Mouse (Mus musculus): ENCODE data around the gene Ccdc107. TPM values are rescaled to one million over a fixed set of nuclear protein-coding genes. Genes with fewer than 3 reads are reported as not detected.

Gene Ccdc107
- total RNA-seq, 2 experiments from 2014 or later: 49.7 to 58.0 TPM

- DNase-seq (ENCODE audit: low spot score in 2 of 2): no peak
Observed at GRCm38 (mm10) chr4:43511675-43512454, 19.2 kb downstream of the Ccdc107 start.

- no peak for DNase-seq (ENCODE audit: low spot score in 2 of 2)
Observed at GRCm38 (mm10) chr4:43512653-43513052, 20.0 kb downstream of the Ccdc107 start.

- DNase-seq (ENCODE audit: low spot score in 2 of 2): no peak
Observed at GRCm38 (mm10) chr4:43513300-43513699, 20.6 kb downstream of the Ccdc107 start.

- DNase-seq (ENCODE audit: low spot score in 2 of 2): no peak
Observed at GRCm38 (mm10) chr4:43513791-43514190, 21.1 kb downstream of the Ccdc107 start.

GRCm38 (mm10) chr4:43515764-43516708 lies 23.3 kb downstream of the Ccdc107 start:
- no peak for DNase-seq (ENCODE audit: low spot score in 2 of 2)

- DNase-seq (ENCODE audit: low spot score in 2 of 2): no peak
Observed at GRCm38 (mm10) chr4:43519551-43519950, 26.9 kb downstream of the Ccdc107 start.

GRCm38 (mm10) chr4:43519956-43520355 lies 27.3 kb downstream of the Ccdc107 start:
- peak; percentile 88 to 91 for DNase-seq (ENCODE audit: low spot score in 2 of 2)

GRCm38 (mm10) chr4:43527880-43528279 lies 35.2 kb downstream of the Ccdc107 start:
- DNase-seq (ENCODE audit: low spot score in 2 of 2): no peak

- no peak for DNase-seq (ENCODE audit: low spot score in 2 of 2)
Observed at GRCm38 (mm10) chr4:43528487-43528886, 35.8 kb downstream of the Ccdc107 start.

GRCm38 (mm10) chr4:43530081-43530501 lies 37.4 kb downstream of the Ccdc107 start:
- no peak for DNase-seq (ENCODE audit: low spot score in 2 of 2)

GRCm38 (mm10) chr4:43530581-43530980 lies 37.9 kb downstream of the Ccdc107 start:
- DNase-seq (ENCODE audit: low spot score in 2 of 2): peak; percentile 78 to 83

- DNase-seq (ENCODE audit: low spot score in 2 of 2): peak in 1 of 2 experiments; percentile 61
Observed at GRCm38 (mm10) chr4:43533270-43533669, 40.6 kb downstream of the Ccdc107 start.

GRCm38 (mm10) chr4:43535628-43536027 lies 42.9 kb downstream of the Ccdc107 start:
- no peak for DNase-seq (ENCODE audit: low spot score in 2 of 2)

GRCm38 (mm10) chr4:43536031-43536430 lies 43.3 kb downstream of the Ccdc107 start:
- no peak for DNase-seq (ENCODE audit: low spot score in 2 of 2)

- no peak for DNase-seq (ENCODE audit: low spot score in 2 of 2)
Observed at GRCm38 (mm10) chr4:43542044-43542443, 49.3 kb downstream of the Ccdc107 start.

Other genes starting within 250 kb of the Ccdc107 start
- under 1 TPM; 0.30 to 0.83 TPM for gene Atp8b5, start 225.7 kb upstream of the Ccdc107 start, total RNA-seq (2021)
- 10 to 100 TPM; 36.9 to 39.9 TPM for gene Rusc2, start 110.9 kb upstream of the Ccdc107 start, total RNA-seq (2021)
- gene Fam166b, start 63.8 kb upstream of the Ccdc107 start, total RNA-seq (2021): not detected
- 10 to 100 TPM; 67.6 to 72.3 TPM for gene Tesk1, start 51.0 kb upstream of the Ccdc107 start, total RNA-seq (2021)
- gene Cd72, start 38.3 kb upstream of the Ccdc107 start, total RNA-seq (2021): 1 to 10 TPM; 2.6 to 2.8 TPM
- under 1 TPM in 1 of 2 experiments, not detected in 1; 0.38 TPM for gene Sit1, start 9.2 kb upstream of the Ccdc107 start, total RNA-seq (2021)
- 1 to 10 TPM; 1.1 to 1.9 TPM for gene Arhgef39, start 6.8 kb downstream of the Ccdc107 start, total RNA-seq (2021)
- under 1 TPM; 0.56 to 0.61 TPM for gene Car9, start 14.1 kb downstream of the Ccdc107 start, total RNA-seq (2021)
- gene Tpm2, start 30.9 kb downstream of the Ccdc107 start, total RNA-seq (2021): 10 to 100 TPM; 33.4 to 61.7 TPM
- 100 to 1,000 TPM in 1 of 2 experiments, 10 to 100 TPM in 1; 95.8 to 144 TPM for gene Creb3, start 69.4 kb downstream of the Ccdc107 start, total RNA-seq (2021)
- gene Tln1, start 69.8 kb downstream of the Ccdc107 start, total RNA-seq (2021): 100 to 1,000 TPM; 167 to 208 TPM
- 10 to 100 TPM; 40.7 to 48.7 TPM for gene Rgp1, start 85.8 kb downstream of the Ccdc107 start, total RNA-seq (2021)
- gene Gba2, start 86.0 kb downstream of the Ccdc107 start, total RNA-seq (2021): 1 to 10 TPM; 8.2 to 8.3 TPM
- under 1 TPM; 0.70 to 0.73 TPM for gene Msmp, start 91.6 kb downstream of the Ccdc107 start, total RNA-seq (2021)
- 10 to 100 TPM; 24.9 to 42.4 TPM for gene Npr2, start 139.0 kb downstream of the Ccdc107 start, total RNA-seq (2021)
- gene Spag8, start 160.7 kb downstream of the Ccdc107 start, total RNA-seq (2021): under 1 TPM; 0.53 to 0.54 TPM
- 100 to 1,000 TPM in 1 of 2 experiments, 10 to 100 TPM in 1; 79.2 to 121 TPM for gene Hint2, start 163.6 kb downstream of the Ccdc107 start, total RNA-seq (2021)
- gene Tmem8b, start 176.1 kb downstream of the Ccdc107 start, total RNA-seq (2021): 1 to 10 TPM; 5.2 to 7.5 TPM
- gene Fam221b, start 176.2 kb downstream of the Ccdc107 start, total RNA-seq (2021): under 1 TPM; 0.19 to 0.40 TPM
- not detected for gene Olfr70, start 207.9 kb downstream of the Ccdc107 start, total RNA-seq (2021)
- gene Olfr71, start 217.4 kb downstream of the Ccdc107 start, total RNA-seq (2021): not detected
- 1 to 10 TPM; 2.4 to 6.4 TPM for gene Hrct1, start 234.3 kb downstream of the Ccdc107 start, total RNA-seq (2021)
- gene Spaar, start 237.1 kb downstream of the Ccdc107 start, total RNA-seq (2021): 1 to 10 TPM; 1.6 to 2.3 TPM

Measured in adrenal gland, adult 18-20 months (tissue).